Mouse (Mus musculus): ENCODE measurements around the gene Rtkn2. TPM values are rescaled to one million over a fixed set of nuclear protein-coding genes. Genes with fewer than 3 reads are reported as not detected.
A peak's percentile ranks its signal among the peaks of the same experiment; 100 is the strongest.

Gene Rtkn2
- total RNA-seq, 4 experiments from 2014 or later = 0.20 to 0.34 (median 0.28) TPM

GRCm38 (mm10) chr10:68039641-68040205, 60.4 kb downstream of the Rtkn2 start:
- no peak for DNase-seq (ENCODE audit: low spot score)

GRCm38 (mm10) chr10:68040394-68040793, 61.0 kb downstream of the Rtkn2 start:
- DNase-seq (ENCODE audit: low spot score) = no peak

- DNase-seq (ENCODE audit: low spot score) = no peak
These were observed 64.6 kb downstream of the Rtkn2 start for GRCm38 (mm10) chr10:68043973-68044372.

GRCm38 (mm10) chr10:68044864-68045263, 65.5 kb downstream of the Rtkn2 start:
- no peak for DNase-seq (ENCODE audit: low spot score)

- no peak for DNase-seq (ENCODE audit: low spot score)
These were observed 69.4 kb downstream of the Rtkn2 start for GRCm38 (mm10) chr10:68048641-68049305.

- no peak for DNase-seq (ENCODE audit: low spot score)
These were observed 71.5 kb downstream of the Rtkn2 start for GRCm38 (mm10) chr10:68050882-68051281.

GRCm38 (mm10) chr10:68051316-68051933, 72.1 kb downstream of the Rtkn2 start:
- DNase-seq (ENCODE audit: low spot score) = no peak

GRCm38 (mm10) chr10:68052307-68052706, 72.9 kb downstream of the Rtkn2 start:
- DNase-seq (ENCODE audit: low spot score) = no peak

- DNase-seq (ENCODE audit: low spot score) = no peak
These were observed 74.8 kb downstream of the Rtkn2 start for GRCm38 (mm10) chr10:68054131-68054530.

GRCm38 (mm10) chr10:68054706-68055105, 75.3 kb downstream of the Rtkn2 start:
- no peak for DNase-seq (ENCODE audit: low spot score)

- no peak for DNase-seq (ENCODE audit: low spot score)
These were observed 78.5 kb downstream of the Rtkn2 start for GRCm38 (mm10) chr10:68057841-68058240.

- DNase-seq (ENCODE audit: low spot score) = no peak
These were observed 79.0 kb downstream of the Rtkn2 start for GRCm38 (mm10) chr10:68058378-68058777.

- DNase-seq (ENCODE audit: low spot score) = peak; percentile 42
These were observed 81.3 kb downstream of the Rtkn2 start for GRCm38 (mm10) chr10:68060590-68061248.

- DNase-seq (ENCODE audit: low spot score) = no peak
These were observed 81.9 kb downstream of the Rtkn2 start for GRCm38 (mm10) chr10:68061249-68061615.

- no peak for DNase-seq (ENCODE audit: low spot score)
These were observed 84.6 kb downstream of the Rtkn2 start for GRCm38 (mm10) chr10:68063806-68064545.

- no peak for DNase-seq (ENCODE audit: low spot score)
These were observed 85.2 kb downstream of the Rtkn2 start for GRCm38 (mm10) chr10:68064571-68064970.

GRCm38 (mm10) chr10:68066173-68066572, 86.8 kb downstream of the Rtkn2 start:
- DNase-seq (ENCODE audit: low spot score) = no peak

- no peak for DNase-seq (ENCODE audit: low spot score)
These were observed 88.6 kb downstream of the Rtkn2 start for GRCm38 (mm10) chr10:68067961-68068360.

GRCm38 (mm10) chr10:68068426-68068825, 89.1 kb downstream of the Rtkn2 start:
- no peak for DNase-seq (ENCODE audit: low spot score)

- no peak for DNase-seq (ENCODE audit: low spot score)
These were observed 91.7 kb downstream of the Rtkn2 start for GRCm38 (mm10) chr10:68071041-68071440.

GRCm38 (mm10) chr10:68072626-68073025, 93.3 kb downstream of the Rtkn2 start:
- DNase-seq (ENCODE audit: low spot score) = no peak

GRCm38 (mm10) chr10:68074291-68074690, 94.9 kb downstream of the Rtkn2 start:
- no peak for DNase-seq (ENCODE audit: low spot score)

Data from heart, adult 8-10 months (tissue).